Mouse (Mus musculus) left cerebral cortex, postnatal 36 days (tissue): ENCODE results near the gene Pax1. TPM values are rescaled to one million over a fixed set of nuclear protein-coding genes. Genes with fewer than 3 reads are reported as not detected.

ENCODE experiments used
- DNase-seq, 2 experiments: peaks; one replicate each; pipeline ENCODE4 v3.0.0; 2021 to 2022; ENCODE audit warnings: low spot score in 2 of 2, mixed read lengths in 1 of 2
- intact Hi-C: fragments of 180-260 bp; cut with DNase I; formaldehyde crosslinking; loops from one replicate; pipeline ENCODE4 v1.15.1; 2025
- total RNA-seq, 2 experiments: library from RNA; stranded (reverse); gene quantifications; 2 replicates each; pipeline ENCODE4 v1.2.3; 2021

The Pax1 gene
- total RNA-seq, result not detected

GRCm38 (mm10) chr2:147361581-147361980 lies at the start of gene Pax1:
Gene Pax1, plus strand, starts transcription at chr2:147361925.
- intact Hi-C loops, result loop anchor here (5.0 kb wide), 2 partner anchors 274 to 681 kb away; partner anchors contain the start of gene Nkx2-4
- no peak for DNase-seq

DNA sequence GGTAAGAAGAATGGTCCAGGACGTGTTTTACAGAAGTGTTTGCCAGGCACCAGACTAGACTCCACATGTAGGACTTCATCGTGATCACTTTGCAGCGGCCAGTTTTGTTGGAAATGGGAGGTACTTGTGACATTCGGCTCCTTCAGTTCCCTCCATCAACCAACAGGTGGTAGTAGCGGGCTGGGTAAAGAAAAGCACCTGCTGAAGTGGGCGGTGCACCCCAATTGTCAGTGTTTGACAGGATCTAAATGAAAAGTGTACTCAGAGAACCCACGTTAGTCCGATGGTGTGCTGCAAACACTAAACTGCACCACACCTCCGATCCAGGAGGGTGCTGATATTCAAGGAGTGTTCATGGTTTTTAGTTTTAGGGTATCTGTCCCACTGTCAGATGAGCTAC lies 40.7 kb upstream of the Pax1 start:
- intact Hi-C loops, result no loop called here

DNA sequence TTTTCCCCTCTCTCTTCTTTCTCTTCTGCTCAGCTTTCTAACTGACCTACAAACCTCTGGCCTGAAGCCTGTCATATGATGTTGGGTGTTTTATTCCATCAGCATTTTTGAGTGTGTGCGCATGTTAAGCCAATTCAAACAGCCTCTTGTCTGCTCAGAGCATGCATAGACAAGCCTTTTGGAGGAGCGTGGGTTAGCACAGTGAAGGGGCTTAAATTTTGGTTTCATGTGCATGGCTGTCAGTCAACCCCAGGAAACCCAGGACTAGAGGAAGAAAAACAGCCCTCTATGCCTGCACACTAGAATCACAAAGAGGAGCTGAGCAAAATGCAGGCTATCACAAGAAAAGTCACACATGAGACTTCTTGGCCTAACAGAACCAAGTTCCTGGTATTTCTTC lies 36.5 kb upstream of the Pax1 start:
- no peak for DNase-seq
- intact Hi-C loops, result no loop called here

More for the DNA sequence above, 40.7 kb upstream of the Pax1 start:
- no peak for DNase-seq

- intact Hi-C loops, result no loop called here
- no peak for DNase-seq
Measured at GRCm38 (mm10) chr2:147332731-147333130, 29.0 kb upstream of the Pax1 start.

- no peak for DNase-seq
- intact Hi-C loops, result no loop called here
Measured at GRCm38 (mm10) chr2:147338729-147339128, 23.0 kb upstream of the Pax1 start.

DNA sequence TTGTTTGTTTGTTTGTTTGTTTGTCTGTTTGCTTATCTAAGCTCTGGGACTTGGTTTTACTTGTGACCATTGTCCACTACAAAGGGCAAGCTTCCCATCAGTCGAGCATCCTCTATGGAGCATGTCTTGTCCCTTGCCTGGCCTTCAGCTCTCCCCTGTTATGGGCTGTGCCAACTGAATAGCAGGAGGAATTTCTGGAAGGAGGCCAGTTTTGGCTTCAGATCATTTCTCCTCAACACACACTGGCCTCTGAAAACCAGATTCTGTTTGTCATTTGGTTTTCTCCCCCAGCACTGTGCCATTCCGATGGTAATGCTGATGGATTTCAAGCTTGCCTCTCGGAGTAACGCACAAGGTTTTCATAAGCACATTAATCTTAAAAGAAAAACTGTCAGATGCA lies 21.9 kb upstream of the Pax1 start:
- DNase-seq, result no peak

DNA sequence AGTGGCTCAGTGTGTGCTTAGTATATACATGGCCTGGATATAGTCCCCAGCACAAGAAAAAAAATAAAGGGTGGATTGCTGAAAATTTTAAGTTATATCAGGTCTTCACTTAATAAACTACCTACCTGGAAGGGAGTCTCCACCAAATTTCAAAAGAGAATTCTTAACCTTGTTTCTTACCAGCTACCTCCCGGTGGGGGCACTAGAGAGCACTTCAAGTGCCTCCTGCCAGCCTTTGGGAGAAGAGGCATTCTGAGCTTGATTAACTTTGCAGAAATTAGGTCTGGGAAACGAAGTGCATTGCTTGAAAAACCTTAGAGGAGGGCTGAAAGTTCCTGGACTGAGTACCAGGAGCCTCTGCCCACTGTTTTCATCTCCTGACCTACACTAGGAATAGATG lies 19.5 kb upstream of the Pax1 start:
- intact Hi-C loops, result no loop called here
- DNase-seq, result no peak

More for the DNA sequence above, 21.9 kb upstream of the Pax1 start:
- intact Hi-C loops, result no loop called here

- no peak for DNase-seq
- intact Hi-C loops, result loop anchor here (5.0 kb wide), 2 partner anchors 272 to 683 kb away; partner anchors contain the start of gene Nkx2-4
Measured at GRCm38 (mm10) chr2:147359716-147360115, 2.0 kb upstream of the Pax1 start.

- DNase-seq, result no peak
- intact Hi-C loops, result loop anchor here (5.0 kb wide), 2 partner anchors 273 to 682 kb away; partner anchors contain the start of gene Nkx2-4
Measured at GRCm38 (mm10) chr2:147360401-147360800, 1.3 kb upstream of the Pax1 start.

DNA sequence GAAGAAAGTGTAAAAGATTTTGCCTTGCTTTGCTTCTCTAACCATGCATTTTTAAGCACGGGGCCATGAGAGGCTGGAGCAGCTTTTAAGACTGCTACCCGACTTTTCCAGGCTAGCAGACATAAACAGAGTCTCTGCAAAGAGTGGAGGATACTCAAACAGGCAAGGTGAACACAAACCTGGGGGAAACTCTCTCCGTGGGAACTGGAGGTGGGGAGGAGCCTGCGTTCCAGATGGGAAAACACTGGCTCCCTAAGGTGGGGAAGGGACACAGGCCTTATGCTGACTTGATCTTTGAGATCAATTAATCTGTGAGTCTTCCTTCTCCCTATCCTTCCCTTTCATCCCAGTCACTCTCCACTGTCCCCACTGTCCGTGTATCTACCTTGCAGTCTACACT lies 869 bp upstream of the Pax1 start:
- intact Hi-C loops, result loop anchor here (5.0 kb wide), 2 partner anchors 274 to 681 kb away; partner anchors contain the start of gene Nkx2-4
- DNase-seq, result no peak

DNA sequence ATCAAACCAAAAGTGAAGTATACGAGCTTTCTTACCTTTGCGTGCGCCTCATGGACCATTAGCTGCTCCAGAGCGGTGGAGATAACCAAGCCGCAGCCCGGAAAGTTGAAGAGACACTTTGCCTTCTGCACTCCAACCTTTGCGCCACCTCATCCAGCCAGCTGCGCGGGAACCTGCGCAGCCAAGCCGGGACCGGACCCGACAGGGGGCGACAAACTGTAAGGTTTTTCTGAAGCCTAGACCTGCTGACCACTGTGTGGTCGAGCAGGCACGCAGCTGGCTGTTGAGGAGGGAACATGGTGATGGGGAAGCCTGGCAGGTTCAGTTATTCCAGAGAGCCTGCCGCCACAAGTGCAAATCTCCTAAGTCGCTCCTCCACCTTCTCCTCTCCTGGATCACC lies 591 bp downstream of the Pax1 start:
- intact Hi-C loops, result loop anchor here (5.0 kb wide), 2 partner anchors 275 to 680 kb away; partner anchors contain the start of gene Nkx2-4
- no peak for DNase-seq

DNA sequence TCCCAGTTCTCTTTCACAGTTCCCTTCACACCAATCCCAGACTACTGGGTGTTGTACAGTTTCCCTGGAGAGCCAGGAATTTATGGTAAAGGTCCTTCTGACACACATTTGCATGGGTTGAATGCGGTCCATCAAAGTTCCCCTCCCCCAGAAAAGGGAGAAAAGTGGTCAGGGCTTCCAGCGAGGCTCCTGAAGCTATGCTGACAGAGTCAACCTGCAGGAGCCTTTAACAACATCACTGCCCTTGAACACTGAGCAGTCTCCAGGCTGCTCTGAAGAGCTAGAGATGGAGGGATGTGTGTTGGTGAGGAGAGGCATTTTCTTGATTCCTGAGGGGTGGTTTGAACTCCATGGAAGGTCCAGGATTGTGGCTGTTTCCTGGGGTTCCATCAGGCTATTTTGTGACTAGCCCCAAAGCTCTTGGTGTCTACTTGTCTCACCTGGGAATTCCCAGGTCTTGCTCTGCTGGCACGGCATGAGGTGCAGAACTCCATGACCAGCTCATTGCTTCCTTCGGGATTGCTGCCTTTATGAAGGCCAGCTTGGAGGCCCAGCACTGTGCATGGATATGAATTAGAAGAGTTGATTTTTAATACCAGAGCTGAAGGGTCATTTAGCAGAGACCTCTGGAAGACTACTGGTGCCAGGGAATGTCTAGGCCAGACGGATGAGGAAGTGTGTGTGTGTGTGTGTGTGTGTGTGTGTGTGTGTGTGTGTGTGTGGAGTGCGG lies 1.8 kb downstream of the Pax1 start:
- intact Hi-C loops, result loop anchor here (5.0 kb wide), 2 partner anchors 276 to 679 kb away; partner anchors contain the start of gene Nkx2-4
- DNase-seq, result no peak

GRCm38 (mm10) chr2:147364198-147364597 lies 2.5 kb downstream of the Pax1 start:
- no peak for DNase-seq
- intact Hi-C loops, result loop anchor here (5.0 kb wide), 2 partner anchors 277 to 678 kb away; partner anchors contain the start of gene Nkx2-4

GRCm38 (mm10) chr2:147364982-147365907 lies 3.5 kb downstream of the Pax1 start:
- intact Hi-C loops, result loop anchor here (5.0 kb wide), 3 partner anchors 278 to 677 kb away; partner anchors contain the start of gene Nkx2-4
- DNase-seq, result no peak

DNA sequence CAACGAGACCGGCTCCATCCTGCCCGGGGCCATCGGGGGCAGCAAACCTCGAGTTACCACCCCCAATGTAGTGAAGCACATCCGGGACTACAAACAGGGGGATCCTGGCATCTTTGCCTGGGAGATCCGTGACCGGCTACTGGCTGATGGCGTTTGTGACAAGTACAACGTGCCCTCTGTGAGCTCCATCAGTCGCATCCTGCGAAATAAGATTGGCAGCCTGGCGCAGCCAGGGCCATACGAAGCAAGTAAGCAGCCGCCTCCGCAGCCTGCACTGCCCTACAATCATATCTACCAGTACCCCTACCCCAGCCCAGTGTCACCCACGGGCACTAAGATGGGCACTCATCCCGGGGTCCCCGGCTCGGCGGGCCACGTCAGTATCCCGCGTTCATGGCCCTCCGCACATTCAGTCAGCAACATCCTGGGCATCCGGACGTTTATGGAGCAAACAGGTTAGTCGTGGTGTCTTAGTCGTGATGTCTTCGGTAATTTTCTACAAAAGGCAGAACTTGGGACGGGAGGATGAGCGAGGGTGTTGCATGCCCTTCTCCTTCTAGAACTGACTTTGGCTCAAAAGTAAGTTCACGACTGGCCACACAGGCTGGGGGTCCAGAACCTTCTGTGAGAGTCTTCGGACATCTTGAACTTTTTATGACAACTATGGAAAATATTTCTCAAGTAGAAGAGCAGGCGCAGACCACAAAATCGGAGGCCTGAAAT lies 4.3 kb downstream of the Pax1 start:
- intact Hi-C loops, result loop anchor here (5.0 kb wide), 1 partner anchor 534 kb away; no protein-coding TSS in a partner anchor
- no peak for DNase-seq

DNA sequence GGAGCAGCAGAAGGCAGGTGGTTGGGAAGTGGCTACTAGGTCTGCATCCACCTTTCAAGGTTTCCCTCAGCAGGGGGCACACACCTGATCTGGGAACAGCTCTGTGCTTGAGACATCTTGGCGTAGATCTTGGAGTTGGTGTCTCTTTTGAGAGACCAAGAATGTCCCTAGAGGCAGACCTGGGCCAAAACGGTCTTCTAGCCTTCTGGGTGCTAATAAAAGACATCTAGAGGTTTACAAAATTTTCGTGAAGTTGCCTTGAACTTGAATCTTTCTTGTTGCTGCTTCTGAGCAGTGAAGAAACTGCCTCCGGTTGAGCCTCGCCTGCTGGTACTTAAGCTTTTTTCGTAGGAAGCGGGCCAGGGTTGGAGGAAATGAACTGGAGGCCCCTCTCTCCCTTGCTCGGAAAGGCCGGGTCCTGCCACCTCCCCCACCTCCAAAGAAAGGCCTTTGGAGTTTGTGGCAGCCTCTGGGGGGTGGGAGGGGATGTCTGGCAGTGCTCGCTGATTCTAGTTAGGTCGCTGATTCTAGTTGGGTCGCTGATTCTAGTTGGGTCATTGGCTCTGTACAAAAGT lies 5.6 kb downstream of the Pax1 start:
- intact Hi-C loops, result loop anchor here (5.0 kb wide), 1 partner anchor 535 kb away; no protein-coding TSS in a partner anchor

DNA sequence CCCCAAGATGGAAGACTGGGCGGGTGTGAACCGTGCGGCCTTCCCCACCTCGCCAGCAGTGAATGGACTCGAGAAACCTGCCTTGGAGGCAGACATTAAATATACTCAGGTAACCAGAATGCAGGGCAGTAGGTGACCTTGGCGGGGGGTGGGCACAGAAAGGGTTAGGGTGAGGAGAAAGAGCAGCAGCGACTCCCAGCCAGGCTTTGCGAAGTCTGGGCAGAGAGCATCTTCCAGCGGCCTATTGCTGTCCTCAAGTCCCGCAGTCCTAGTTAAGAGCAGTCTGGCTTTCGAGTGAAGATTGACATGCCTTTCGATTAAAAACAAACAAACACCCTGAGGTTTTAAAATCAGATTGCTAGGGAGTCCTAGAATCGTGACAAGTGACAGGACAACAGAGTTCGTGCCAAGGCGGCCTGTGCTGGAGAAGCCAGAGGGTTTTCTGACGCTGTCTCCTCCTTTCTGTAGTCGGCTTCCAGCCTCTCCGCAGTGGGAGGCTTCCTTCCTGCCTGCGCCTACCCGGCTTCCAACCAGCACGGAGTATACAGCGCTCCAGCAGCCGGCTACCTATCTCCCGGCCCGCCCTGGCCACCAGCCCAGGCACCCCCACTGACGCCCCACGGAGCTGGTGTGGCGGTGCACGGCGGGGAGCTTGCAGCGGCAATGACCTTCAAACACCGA lies 6.3 kb downstream of the Pax1 start:
- no peak for DNase-seq
- intact Hi-C loops, result loop anchor here (5.0 kb wide), 1 partner anchor 536 kb away; no protein-coding TSS in a partner anchor

More for the DNA sequence above, 5.6 kb downstream of the Pax1 start:
- DNase-seq, result no peak

GRCm38 (mm10) chr2:147369561-147369960 lies 7.8 kb downstream of the Pax1 start:
- intact Hi-C loops, result loop anchor here (5.0 kb wide), 1 partner anchor 537 kb away; no protein-coding TSS in a partner anchor

More at GRCm38 (mm10) chr2:147369561-147369960, 7.8 kb downstream of the Pax1 start:
- DNase-seq, result no peak
